Mouse (Mus musculus) brain, embryonic 14.5 days (tissue): ENCODE results near the gene Abca1.

Source experiments
- CTCF ChIP-seq: fragments of 200-500 bp; IDR thresholded peaks from 2 replicates; pipeline ENCODE4 v1.5.1; 2012; ENCODE audit warnings: inconsistent platforms, mild to moderate bottlenecking, moderate library complexity, borderline replicate concordance; ENCODE audit not compliant: insufficient read depth, insufficient read length; ENCODE audit errors: extremely low read depth
- POLR2A ChIP-seq: fragments of 200-500 bp; IDR thresholded peaks from 2 replicates; pipeline ENCODE4 v1.6.1; 2012; ENCODE audit warnings: mild to moderate bottlenecking, inconsistent platforms, borderline replicate concordance; ENCODE audit not compliant: poor library complexity, insufficient read depth, insufficient read length, severe bottlenecking; ENCODE audit errors: extremely low read depth

GRCm38 (mm10) chr4:53177696-53178095 is 18.0 kb upstream of the Abca1 start:
- TF ChIP-seq POLR2A (no peak), CTCF (no peak)
